Mouse (Mus musculus) hindbrain, embryonic 15.5 days (tissue): ENCODE measurements at regions not wholly inside any gene's neighbourhood (a gene's known extent, or its start where the extent isn't known, plus 50 kb on each side); places are given as distances from the start of the nearest gene placed in this dataset.

Experiments
- ATAC-seq: fragments of 200-750 bp; cut with Nextera tagmentation; 2 replicates; pipeline ENCODE4 v1.8.0; 2017; ENCODE audit warnings: low read depth, moderate number of reproducible peaks, moderate TSS enrichment; ENCODE audit not compliant: low FRiP score
- H3K27ac ChIP-seq: fragments of 300-500 bp; sonication (generic); replicated peaks from 2 replicates; pipeline ENCODE4 v1.5.1; 2015; ENCODE audit warnings: mild to moderate bottlenecking, inconsistent platforms
- H3K27me3 ChIP-seq: fragments of 300-500 bp; sonication (generic); 2 replicates; pipeline ENCODE4 v1.6.1; 2015; ENCODE audit warnings: control low read depth, inconsistent platforms
- H3K36me3 ChIP-seq: fragments of 300-500 bp; sonication (generic); 2 replicates; pipeline ENCODE4 v1.6.1; 2015; ENCODE audit warnings: control low read depth, inconsistent platforms
- H3K4me1 ChIP-seq: fragments of 300-500 bp; sonication (generic); replicated peaks from 2 replicates; pipeline ENCODE4 v1.6.1; 2015; ENCODE audit warnings: control low read depth, inconsistent platforms
- H3K4me2 ChIP-seq: fragments of 300-500 bp; sonication (generic); 2 replicates; pipeline ENCODE4 v1.6.1; 2015; ENCODE audit warnings: moderate library complexity, mild to moderate bottlenecking, inconsistent platforms
- H3K4me3 ChIP-seq: fragments of 300-500 bp; sonication (generic); 2 replicates; pipeline ENCODE4 v1.5.1; 2015; ENCODE audit warnings: mild to moderate bottlenecking, inconsistent platforms
- H3K9ac ChIP-seq: fragments of 300-500 bp; sonication (generic); 2 replicates; pipeline ENCODE4 v1.6.1; 2015; ENCODE audit warnings: inconsistent platforms
- H3K9me3 ChIP-seq: fragments of 300-500 bp; sonication (generic); 2 replicates; pipeline ENCODE4 v1.6.1; 2016; ENCODE audit warnings: control low read depth, inconsistent platforms
- WGBS: fragments of 180-500 bp; shearing (Covaris S2); methylation state at CpG from one replicate; pipeline ENCODE4 v1.1.7; 2015; 5-methylcytosine and 5-hydroxymethylcytosine counted together

GRCm38 (mm10) chr12:39751850-39752249 is 286.0 kb downstream of the Arl4a start:
- no peak overlapping the region for H3K4me3 ChIP-seq
- no peak overlapping the region for H3K9ac ChIP-seq
- no peaks in the 10 kb centered on the region for H3K9me3 ChIP-seq
- 85% methylated on average over 5 of the region's 5 CpGs for WGBS
- no peaks in the 10 kb centered on the region for H3K4me1 ChIP-seq
- no peak overlapping the region for H3K27ac ChIP-seq
- no peaks in the 10 kb centered on the region for H3K36me3 ChIP-seq
- H3K27me3 ChIP-seq, result no peaks in the 10 kb centered on the region
- H3K4me2 ChIP-seq, result no peak overlapping the region
- ATAC-seq, result no peak

GRCm38 (mm10) chr12:39742156-39743063 is 295.4 kb downstream of the Arl4a start:
- peak; percentile 82; the same call in 1 of the 2 replicates for ATAC-seq
- Histone ChIP-seq H3K27me3 (no peaks in the 10 kb centered on the region), H3K4me3 (no peak overlapping the region), H3K9ac (no peak overlapping the region), H3K36me3 (no peaks in the 10 kb centered on the region), H3K4me1 (peaks cover 7% of the 10 kb centered on the region; the same call in 1 of the 2 replicates), H3K9me3 (no peaks in the 10 kb centered on the region), H3K4me2 (no peak overlapping the region), H3K27ac (no peak overlapping the region)
- WGBS, result 23% methylated on average over 11 of the region's 11 CpGs

GRCm38 (mm10) chr12:39741051-39741847 is 296.6 kb downstream of the Arl4a start:
- WGBS, result 12% methylated on average over 13 of the region's 13 CpGs
- no peak for ATAC-seq
- Histone ChIP-seq H3K4me2 (no peak overlapping the region), H3K4me1 (peaks cover 11% of the 10 kb centered on the region), H3K36me3 (no peaks in the 10 kb centered on the region), H3K9me3 (no peaks in the 10 kb centered on the region), H3K27me3 (no peaks in the 10 kb centered on the region), H3K9ac (no peak overlapping the region), H3K27ac (no peak overlapping the region), H3K4me3 (no peak overlapping the region)

DNA sequence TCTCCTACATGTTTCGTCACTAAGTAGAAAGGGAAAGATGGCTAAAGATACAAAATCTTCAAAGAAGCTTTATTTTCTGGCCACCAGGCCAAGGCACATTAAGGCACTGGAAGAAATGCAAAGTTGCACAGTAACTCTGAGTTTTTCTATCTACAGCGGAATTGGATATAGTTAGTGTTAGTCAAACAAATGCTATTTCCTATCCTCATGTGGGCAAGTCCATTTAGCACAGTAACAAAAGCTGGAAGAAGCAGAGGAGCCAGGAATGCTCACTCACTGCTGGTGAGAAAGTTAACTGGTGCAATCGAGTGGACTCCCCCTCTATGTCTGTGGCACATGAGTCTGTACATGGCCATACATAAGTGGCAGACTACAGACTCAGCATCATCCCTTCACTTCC is 300.9 kb downstream of the Arl4a start:
- H3K27me3 ChIP-seq, result no peaks in the 10 kb centered on the region
- peaks cover 10% of the 10 kb centered on the region for H3K4me1 ChIP-seq
- no peaks in the 10 kb centered on the region for H3K9me3 ChIP-seq
- H3K27ac ChIP-seq, result no peak overlapping the region
- no peak overlapping the region for H3K9ac ChIP-seq
- no peak for ATAC-seq
- WGBS, result 92% methylated on average over 3 of the region's 3 CpGs
- H3K4me2 ChIP-seq, result no peak overlapping the region
- H3K36me3 ChIP-seq, result no peaks in the 10 kb centered on the region
- H3K4me3 ChIP-seq, result no peak overlapping the region

DNA sequence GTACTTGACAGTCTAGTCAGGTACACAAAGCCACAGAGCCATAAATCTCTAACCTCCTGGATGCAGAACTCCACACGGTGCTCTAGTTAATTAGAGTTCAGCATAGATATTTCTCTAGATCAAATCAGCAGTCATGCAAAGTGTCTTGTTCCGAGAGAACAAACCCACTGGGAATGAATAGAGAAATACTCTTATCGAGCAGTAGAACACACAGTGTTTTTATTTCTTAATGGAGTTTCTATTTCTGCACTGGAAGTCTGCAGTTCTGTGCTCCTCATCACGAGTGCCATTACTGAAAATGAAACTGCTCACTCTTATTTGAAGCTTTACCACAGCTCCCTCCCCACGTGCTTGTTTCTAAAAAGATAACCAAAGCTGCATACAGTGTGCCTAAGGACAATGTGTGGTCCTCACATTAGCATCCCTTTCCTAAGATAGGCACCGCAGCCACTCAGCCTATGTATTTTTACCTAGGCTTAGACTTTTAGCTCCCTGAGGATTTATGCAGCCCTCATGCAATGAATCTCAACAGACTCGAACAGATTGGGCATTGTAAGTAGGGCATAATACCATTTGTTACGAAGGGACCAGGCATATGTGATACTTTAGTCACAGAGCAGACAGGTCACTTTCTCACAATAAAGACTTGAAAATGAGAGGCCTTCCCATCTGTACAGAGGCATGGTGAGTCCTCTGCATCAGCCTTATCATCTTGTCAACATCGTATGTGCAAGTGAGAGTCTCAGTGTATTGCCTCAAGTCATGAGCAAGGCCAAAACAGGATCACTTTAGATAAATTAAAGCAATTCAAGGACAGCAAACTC is 301.5 kb downstream of the Arl4a start:
- Histone ChIP-seq H3K4me3 (no peak overlapping the region), H3K9me3 (no peaks in the 10 kb centered on the region), H3K36me3 (no peaks in the 10 kb centered on the region), H3K4me2 (no peak overlapping the region), H3K27ac (0 out of 2 replicates have a peak overlapping the region, but pooled peaks have one; percentile 22), H3K4me1 (peaks cover 10% of the 10 kb centered on the region), H3K27me3 (no peaks in the 10 kb centered on the region), H3K9ac (no peak overlapping the region)
- WGBS, result 22% methylated on average over 9 of the region's 9 CpGs
- peak; percentile 71 for ATAC-seq

- ATAC-seq, result no peak
- Histone ChIP-seq H3K4me2 (no peak overlapping the region), H3K36me3 (no peaks in the 10 kb centered on the region), H3K27ac (no peak overlapping the region), H3K4me1 (peaks cover 10% of the 10 kb centered on the region), H3K9ac (no peak overlapping the region), H3K27me3 (no peaks in the 10 kb centered on the region), H3K4me3 (no peak overlapping the region), H3K9me3 (no peaks in the 10 kb centered on the region)
- 44% methylated on average over 2 of the region's 2 CpGs for WGBS
Measured at GRCm38 (mm10) chr12:39734176-39734575, 303.6 kb downstream of the Arl4a start.

DNA sequence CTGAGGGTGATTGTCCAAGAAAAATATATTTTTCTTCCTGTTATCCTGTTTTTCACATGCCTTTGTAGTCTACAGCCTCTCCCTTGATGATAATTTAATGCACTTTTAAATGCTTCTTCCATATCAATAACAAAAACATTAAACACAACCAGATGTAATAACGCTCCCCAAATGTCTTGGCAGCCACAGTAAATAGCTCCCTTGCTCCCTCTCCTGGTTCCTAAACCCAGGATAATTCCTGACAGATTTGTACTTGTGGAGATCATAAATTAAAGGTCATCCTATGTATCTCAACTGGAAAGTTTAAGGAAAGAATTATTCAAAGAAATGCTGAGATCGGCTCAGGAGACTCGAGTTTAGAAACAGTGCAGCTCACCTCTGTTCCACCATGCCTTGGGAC is 306.6 kb downstream of the Arl4a start:
- H3K4me3 ChIP-seq, result no peak overlapping the region
- 74% methylated on average over 3 of the region's 3 CpGs for WGBS
- peaks cover 4% of the 10 kb centered on the region; the same call in 1 of the 2 replicates for H3K4me1 ChIP-seq
- no peaks in the 10 kb centered on the region for H3K9me3 ChIP-seq
- no peak overlapping the region for H3K4me2 ChIP-seq
- H3K27ac ChIP-seq, result no peak overlapping the region
- H3K36me3 ChIP-seq, result no peaks in the 10 kb centered on the region
- H3K27me3 ChIP-seq, result no peaks in the 10 kb centered on the region
- no peak for ATAC-seq
- no peak overlapping the region for H3K9ac ChIP-seq

- H3K27ac ChIP-seq, result no peak overlapping the region
- H3K4me2 ChIP-seq, result no peak overlapping the region
- H3K9ac ChIP-seq, result no peak overlapping the region
- H3K4me3 ChIP-seq, result no peak overlapping the region
- WGBS, result 85% methylated on average over 2 of the region's 2 CpGs
- no peaks in the 10 kb centered on the region for H3K36me3 ChIP-seq
- H3K27me3 ChIP-seq, result no peaks in the 10 kb centered on the region
- no peaks in the 10 kb centered on the region for H3K9me3 ChIP-seq
- ATAC-seq, result no peak
- no peaks in the 10 kb centered on the region for H3K4me1 ChIP-seq
Measured at GRCm38 (mm10) chr12:39729255-39729654, 308.6 kb downstream of the Arl4a start.

GRCm38 (mm10) chr12:39724172-39724571 is 313.7 kb downstream of the Arl4a start:
- Histone ChIP-seq H3K4me3 (no peak overlapping the region), H3K36me3 (no peaks in the 10 kb centered on the region), H3K4me2 (no peak overlapping the region), H3K9ac (no peak overlapping the region), H3K4me1 (no peaks in the 10 kb centered on the region), H3K27me3 (no peaks in the 10 kb centered on the region), H3K27ac (no peak overlapping the region), H3K9me3 (no peaks in the 10 kb centered on the region)
- no peak for ATAC-seq
- WGBS, result 85% methylated on average over 2 of the region's 2 CpGs

DNA sequence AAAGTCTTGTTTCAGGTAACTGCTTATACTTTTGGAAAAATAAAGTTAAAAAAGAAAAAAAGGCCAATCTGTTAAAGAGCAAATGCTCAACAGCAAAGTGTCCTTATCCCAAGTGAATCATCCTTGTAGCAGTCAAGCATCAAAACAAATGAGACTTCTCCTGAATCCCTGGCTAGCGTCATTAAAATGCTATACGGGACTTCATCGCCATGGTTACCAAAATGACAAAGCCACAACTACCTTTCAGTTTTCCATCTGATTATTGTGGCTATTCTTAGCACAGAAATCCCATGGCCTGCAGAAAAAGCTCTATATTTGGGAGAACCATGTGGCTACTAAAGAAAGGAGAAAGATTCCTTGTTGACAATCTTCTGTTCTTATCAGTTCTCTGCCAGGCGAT is 322.7 kb downstream of the Arl4a start:
- WGBS, result 21% methylated on average over 4 of the region's 4 CpGs
- H3K4me1 ChIP-seq, result peaks cover 4% of the 10 kb centered on the region
- H3K4me2 ChIP-seq, result 0 out of 2 replicates have a peak overlapping the region, but pooled peaks have one; percentile 16
- H3K27ac ChIP-seq, result peak overlapping the region; percentile 51; the same call in 1 of the 2 replicates
- no peaks in the 10 kb centered on the region for H3K27me3 ChIP-seq
- no peak overlapping the region for H3K9ac ChIP-seq
- H3K9me3 ChIP-seq, result no peaks in the 10 kb centered on the region
- peak; percentile 38; the same call in 1 of the 2 replicates for ATAC-seq
- no peak overlapping the region for H3K4me3 ChIP-seq
- H3K36me3 ChIP-seq, result no peaks in the 10 kb centered on the region

DNA sequence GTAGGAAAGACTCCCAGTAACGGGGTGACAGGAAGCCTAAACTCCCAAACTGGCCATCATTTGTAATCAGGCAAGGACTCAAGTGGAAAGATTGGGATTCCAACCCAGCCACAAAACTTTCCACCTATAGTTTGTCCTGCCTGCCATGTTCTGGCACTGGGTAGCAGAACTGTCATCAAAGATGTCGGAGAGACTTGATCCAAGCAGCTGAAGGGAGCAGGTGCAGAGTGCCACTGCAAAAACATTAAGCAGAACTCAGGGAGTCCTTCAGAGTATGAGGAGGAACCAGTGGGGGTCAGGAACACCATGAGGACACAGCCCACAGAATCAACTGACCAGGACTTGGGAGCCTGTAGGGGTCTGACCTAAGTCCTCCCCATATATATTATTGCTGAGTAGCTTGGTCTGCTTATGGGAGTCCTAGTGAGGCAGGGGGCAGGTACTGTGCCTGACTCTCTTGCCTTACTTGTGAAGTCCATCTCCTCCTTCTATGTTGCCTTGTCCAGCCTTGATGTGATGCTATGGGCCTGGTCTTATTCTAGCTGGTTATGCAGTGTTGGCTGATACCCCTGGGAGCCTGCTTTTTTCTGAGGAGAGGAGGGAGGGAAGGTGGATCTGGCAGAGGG is 323.5 kb downstream of the Arl4a start:
- no peak overlapping the region for H3K4me2 ChIP-seq
- WGBS, result 78% methylated on average over 2 of the region's 2 CpGs
- no peak overlapping the region for H3K4me3 ChIP-seq
- H3K9me3 ChIP-seq, result no peaks in the 10 kb centered on the region
- H3K4me1 ChIP-seq, result peaks cover 4% of the 10 kb centered on the region
- ATAC-seq, result no peak; the same call in 1 of the 2 replicates
- H3K36me3 ChIP-seq, result no peaks in the 10 kb centered on the region
- H3K27me3 ChIP-seq, result no peaks in the 10 kb centered on the region
- H3K9ac ChIP-seq, result no peak overlapping the region
- H3K27ac ChIP-seq, result no peak overlapping the region
